Mouse (Mus musculus) intestine, postnatal 0 days (tissue): ENCODE results near the gene Birc7. TPM values are rescaled to one million over a fixed set of nuclear protein-coding genes. Genes with fewer than 3 reads are reported as not detected.

Experiments
- ATAC-seq: fragments of 200-750 bp; cut with Nextera tagmentation; 2 replicates; pipeline ENCODE4 v1.8.0; 2017; ENCODE audit warnings: mild to moderate bottlenecking, moderate TSS enrichment, moderate library complexity
- H3K27ac ChIP-seq: fragments of 300-500 bp; sonication (generic); 2 replicates; pipeline ENCODE4 v1.5.1; 2014; ENCODE audit warnings: mild to moderate bottlenecking, low read depth, low read length, moderate library complexity
- H3K27me3 ChIP-seq: fragments of 300-500 bp; sonication (generic); replicated peaks from 2 replicates; pipeline ENCODE4 v1.6.1; 2014; ENCODE audit warnings: low read length, mixed read lengths; ENCODE audit not compliant: control insufficient read depth, insufficient read depth
- H3K36me3 ChIP-seq: fragments of 300-500 bp; sonication (generic); 2 replicates; pipeline ENCODE4 v1.6.1; 2014; ENCODE audit warnings: mild to moderate bottlenecking, moderate library complexity; ENCODE audit not compliant: control insufficient read depth, insufficient read depth
- H3K4me1 ChIP-seq: fragments of 300-500 bp; sonication (generic); replicated peaks from 2 replicates; pipeline ENCODE4 v1.6.1; 2014; ENCODE audit warnings: antibody characterized with exemption, low read length, mixed read lengths; ENCODE audit not compliant: control insufficient read depth, insufficient read depth
- H3K4me2 ChIP-seq: fragments of 300-500 bp; sonication (generic); replicated peaks from 2 replicates; pipeline ENCODE4 v1.6.1; 2014; ENCODE audit warnings: low read depth, mild to moderate bottlenecking, moderate library complexity
- H3K4me3 ChIP-seq: fragments of 300-500 bp; sonication (generic); 2 replicates; pipeline ENCODE4 v1.5.1; 2014; ENCODE audit warnings: low read depth, low read length
- H3K9ac ChIP-seq: fragments of 300-500 bp; sonication (generic); 2 replicates; pipeline ENCODE4 v1.6.1; 2014; ENCODE audit warnings: mild to moderate bottlenecking, low read depth, low read length
- H3K9me3 ChIP-seq: fragments of 300-500 bp; sonication (generic); 2 replicates; pipeline ENCODE4 v1.6.1; 2016; ENCODE audit warnings: mixed run types; ENCODE audit not compliant: control insufficient read depth
- CTCF ChIP-seq: sonication (generic); IDR thresholded peaks from 2 replicates; pipeline ENCODE4 v1.5.1; 2016; ENCODE audit warnings: low read depth, mild to moderate bottlenecking, control low read depth, antibody characterized with exemption, moderate library complexity
- WGBS: fragments of 180-500 bp; shearing (Covaris S2); extraction: QIAGEN DNeasy Blood & Tissue Kit; methylation state at CpG from one replicate; pipeline ENCODE4 v1.1.7; 2014; 5-methylcytosine and 5-hydroxymethylcytosine counted together
- polyA plus RNA-seq: library from polyadenylated mRNA; unstranded; fragments of >200 nt; fragmentation: Nextera tagmentation; extraction: Ambion mirVana; gene quantifications from 2 replicates; pipeline ENCODE4 v1.2.1, GENCODE M21; 2015

Gene Birc7
- polyA plus RNA-seq, 1 experiment from 2014 or later: not detected

- 43% methylated on average over 2 of the region's 2 CpGs for WGBS
- no peak for ATAC-seq
- H3K36me3 ChIP-seq: peaks cover 12% of the 10 kb centered on the region; the same call in 1 of the 2 replicates
- no peak overlapping the region for H3K27ac ChIP-seq
- no peaks in the 10 kb centered on the region for H3K27me3 ChIP-seq
- H3K4me1 ChIP-seq: no peaks in the 10 kb centered on the region
- H3K4me3 ChIP-seq: no peak overlapping the region
- H3K9me3 ChIP-seq: no peaks in the 10 kb centered on the region
- H3K9ac ChIP-seq: no peak overlapping the region
- no peak overlapping the region for H3K4me2 ChIP-seq
- TF ChIP-seq CTCF: peak; percentile 68
Observed at GRCm38 (mm10) chr2:180902086-180902485, 26.7 kb upstream of the Birc7 start.

GRCm38 (mm10) chr2:180904435-180905208 lies 24.2 kb upstream of the Birc7 start:
- Histone ChIP-seq H3K36me3 (peaks cover 20% of the 10 kb centered on the region; the same call in 1 of the 2 replicates), H3K27ac (no peak overlapping the region), H3K27me3 (no peaks in the 10 kb centered on the region), H3K4me1 (no peaks in the 10 kb centered on the region), H3K4me3 (no peak overlapping the region), H3K9me3 (no peaks in the 10 kb centered on the region), H3K9ac (no peak overlapping the region), H3K4me2 (no peak overlapping the region)
- no peak for TF ChIP-seq CTCF
- 92% methylated on average over 18 of the region's 18 CpGs for WGBS
- ATAC-seq: no peak

GRCm38 (mm10) chr2:180905556-180906221 lies 23.1 kb upstream of the Birc7 start:
- Histone ChIP-seq H3K4me1 (no peaks in the 10 kb centered on the region), H3K36me3 (peaks cover 29% of the 10 kb centered on the region), H3K4me2 (no peak overlapping the region), H3K9me3 (no peaks in the 10 kb centered on the region), H3K27ac (no peak overlapping the region), H3K9ac (no peak overlapping the region), H3K27me3 (no peaks in the 10 kb centered on the region), H3K4me3 (no peak overlapping the region)
- no peak for ATAC-seq
- no peak for TF ChIP-seq CTCF
- 45% methylated on average over 5 of the region's 5 CpGs for WGBS

GRCm38 (mm10) chr2:180910928-180911327 lies 17.9 kb upstream of the Birc7 start:
- ATAC-seq: no peak
- no peaks in the 10 kb centered on the region for H3K9me3 ChIP-seq
- no peak overlapping the region for H3K9ac ChIP-seq
- no peak overlapping the region for H3K27ac ChIP-seq
- H3K4me1 ChIP-seq: no peaks in the 10 kb centered on the region
- no peaks in the 10 kb centered on the region for H3K27me3 ChIP-seq
- no peak overlapping the region for H3K4me3 ChIP-seq
- no peak for TF ChIP-seq CTCF
- H3K4me2 ChIP-seq: no peak overlapping the region
- H3K36me3 ChIP-seq: peaks cover 65% of the 10 kb centered on the region
- 93% methylated on average over 12 of the region's 12 CpGs for whole genome bisulfite sequencing

GRCm38 (mm10) chr2:180915886-180916433 lies 12.9 kb upstream of the Birc7 start:
- 37% methylated on average over 3 of the region's 3 CpGs for WGBS

More at GRCm38 (mm10) chr2:180915886-180916433, 12.9 kb upstream of the Birc7 start:
- Histone ChIP-seq H3K27ac (no peak overlapping the region), H3K36me3 (peaks cover 51% of the 10 kb centered on the region), H3K4me2 (no peak overlapping the region), H3K9me3 (no peaks in the 10 kb centered on the region), H3K9ac (peak overlapping the region; percentile 11; the same call in 1 of the 2 replicates), H3K27me3 (no peaks in the 10 kb centered on the region), H3K4me3 (no peak overlapping the region), H3K4me1 (no peaks in the 10 kb centered on the region)
- ATAC-seq: no peak
- no peak for TF ChIP-seq CTCF
